Mouse (Mus musculus) MEL-GATA-1-ER (cell line): ENCODE results near the gene Lrrc4.

Experiments
- DNase-seq: peaks from one replicate; pipeline ENCODE4 v3.0.0-alpha.2; 2012; ENCODE audit warnings: low read depth; ENCODE audit errors: extremely low read depth

Gene Lrrc4

DNA sequence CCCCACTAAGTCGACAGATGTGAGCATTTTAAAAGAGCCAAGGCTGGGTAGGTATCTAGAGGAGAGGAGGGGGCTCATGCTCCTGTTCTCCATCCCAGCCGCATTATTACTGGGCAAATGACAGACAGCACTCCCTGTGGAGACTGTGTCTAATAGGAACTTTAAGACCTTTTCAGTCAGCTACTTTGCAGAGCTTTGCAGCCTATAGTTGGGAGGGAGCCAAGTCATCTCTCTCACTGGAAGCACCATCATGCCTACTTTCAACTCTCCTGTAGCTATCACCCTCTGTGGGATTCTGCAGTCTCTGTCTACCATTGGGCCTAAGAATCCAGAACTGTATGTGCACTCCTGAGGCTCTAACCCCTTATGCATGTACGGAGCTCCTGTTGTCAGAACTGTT, 5.7 kb downstream of the Lrrc4 start:
- DNase-seq, result no peak

DNA sequence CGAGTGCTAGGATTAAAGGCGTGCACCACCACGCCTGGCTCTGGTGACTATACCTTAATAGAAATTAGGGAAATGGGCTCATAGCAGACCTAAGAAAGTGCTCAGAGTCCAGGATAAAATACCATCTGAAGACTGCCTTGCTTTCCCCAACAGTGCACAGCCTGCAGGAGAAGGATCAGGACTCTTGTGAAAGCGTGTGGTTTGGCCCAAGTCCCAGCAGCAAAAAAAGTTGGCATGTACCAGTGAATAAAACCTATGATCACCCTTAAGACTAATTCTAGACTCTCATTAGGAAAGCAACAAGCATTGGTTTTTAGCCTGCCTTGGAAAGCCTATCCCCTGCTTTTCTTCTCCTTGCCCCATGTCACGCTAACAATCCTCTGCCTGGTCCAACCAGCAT, 7.7 kb downstream of the Lrrc4 start:
- DNase-seq, result no peak

DNA sequence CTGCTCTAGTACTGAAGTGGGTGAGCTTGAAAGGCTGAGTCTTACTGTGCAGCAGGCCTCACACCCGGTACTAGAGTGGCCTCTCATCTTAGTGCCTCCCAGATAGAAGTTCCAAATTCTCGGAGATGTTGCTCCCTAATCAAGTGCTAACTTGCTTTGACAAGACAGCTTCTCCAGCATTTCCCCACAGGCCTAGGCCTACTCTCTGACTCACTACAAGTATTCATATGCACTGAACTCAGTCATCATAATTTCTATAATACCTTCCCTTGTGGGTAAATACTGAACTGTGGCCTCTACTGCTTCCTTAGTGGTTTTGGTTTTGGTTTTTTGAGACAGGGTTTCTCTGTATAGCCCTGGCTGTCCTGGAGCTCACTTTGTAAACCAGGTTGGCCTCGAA, 8.2 kb downstream of the Lrrc4 start:
- no peak for DNase-seq

DNA sequence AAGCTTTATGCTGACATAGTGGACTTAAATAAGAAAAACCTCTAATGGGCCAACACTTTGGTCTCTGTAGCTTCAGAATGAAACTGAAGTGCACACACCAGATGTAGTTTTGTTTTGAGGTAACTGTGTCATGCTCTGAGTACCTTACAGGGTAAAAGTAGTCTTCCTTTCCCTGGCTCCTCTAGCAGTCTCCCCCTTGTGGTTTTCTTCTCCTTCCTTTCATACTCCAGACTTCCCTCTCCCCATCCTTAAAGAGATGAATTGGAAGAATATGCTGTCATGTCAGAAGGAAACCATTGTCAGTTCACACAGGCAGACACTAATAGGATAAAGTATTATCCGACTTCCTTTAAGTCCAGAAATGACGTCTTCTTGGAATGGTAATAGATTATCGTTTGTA, 9.3 kb downstream of the Lrrc4 start:
- DNase-seq, result no peak

DNA sequence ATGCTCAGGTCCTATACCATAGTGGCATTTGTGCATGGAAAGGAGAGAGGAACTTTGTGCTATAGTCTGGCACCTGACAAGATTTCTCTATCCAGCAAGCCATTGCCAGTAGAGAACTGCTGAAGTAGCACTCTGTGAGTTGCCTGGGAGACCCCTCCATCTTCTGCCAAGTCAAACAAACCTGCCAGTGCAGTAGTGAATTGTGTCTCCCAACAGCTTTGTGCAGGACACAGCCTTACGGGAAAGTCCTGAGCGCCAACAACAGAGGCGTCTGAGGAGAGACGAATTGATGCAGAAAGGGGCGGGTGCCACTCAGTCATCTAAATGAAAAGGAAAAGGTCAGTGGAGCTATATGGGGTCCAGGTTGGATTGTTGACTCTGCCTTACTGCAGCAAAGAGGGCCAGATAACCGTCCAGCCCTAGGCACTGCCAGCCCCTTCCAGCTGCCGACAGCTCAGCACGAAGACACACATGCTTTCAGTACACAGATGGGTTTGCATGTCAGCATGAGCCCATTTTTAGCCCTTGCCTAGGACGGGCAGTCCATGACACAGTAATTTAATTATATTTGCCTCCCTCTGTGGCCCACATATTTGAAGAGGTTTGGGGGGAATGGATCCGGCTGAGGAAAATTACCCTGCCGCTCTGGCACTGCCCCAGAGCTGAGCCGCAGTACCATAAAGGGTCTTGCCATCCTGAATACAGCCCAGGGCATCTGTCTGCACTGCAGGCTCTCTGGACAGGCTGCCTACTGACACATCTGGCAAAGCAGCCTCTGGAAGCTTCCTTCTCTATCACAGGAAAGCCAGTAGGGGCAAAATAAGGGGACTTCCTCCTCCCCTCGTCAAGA, 11.8 kb downstream of the Lrrc4 start:
- no peak for DNase-seq

DNA sequence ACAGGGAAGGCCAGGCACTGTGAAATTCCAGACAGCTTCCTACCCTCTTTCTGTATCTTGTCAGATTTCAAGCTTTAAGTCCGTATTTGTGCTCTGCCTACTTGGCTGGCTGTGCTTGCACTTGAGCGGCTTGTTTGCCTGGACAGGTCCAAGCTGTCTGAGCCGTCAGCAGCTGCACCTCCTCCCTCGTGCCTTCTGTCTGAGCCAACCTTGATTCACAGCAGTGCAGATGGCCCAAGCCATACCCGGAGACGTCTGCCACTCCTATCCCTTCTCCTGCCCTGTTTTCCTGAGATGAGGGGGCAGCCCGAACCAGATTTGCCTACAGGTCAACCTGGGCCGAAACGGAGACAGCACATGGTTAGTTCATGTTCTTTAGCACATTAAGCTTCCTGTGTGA, 14.5 kb downstream of the Lrrc4 start:
- no peak for DNase-seq

DNA sequence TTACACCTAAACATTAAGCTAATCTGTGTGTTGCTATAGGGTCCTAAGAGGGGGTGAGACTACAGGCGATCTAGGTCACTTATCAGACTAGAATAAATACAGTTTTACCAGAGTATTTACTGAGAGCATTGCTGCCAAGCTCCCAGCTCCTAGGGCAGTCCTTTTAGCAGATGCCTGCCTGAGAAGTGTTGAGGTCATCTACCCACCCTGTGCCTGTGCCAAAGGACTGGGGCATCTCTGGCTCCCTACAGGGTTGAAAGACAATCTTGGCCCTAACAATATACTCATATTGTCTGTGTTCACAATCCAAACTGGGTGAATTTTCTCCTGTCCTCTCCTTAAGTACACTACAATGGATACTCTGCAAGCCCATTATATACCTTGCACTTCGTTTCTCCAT, 16.7 kb downstream of the Lrrc4 start:
- no peak for DNase-seq

DNA sequence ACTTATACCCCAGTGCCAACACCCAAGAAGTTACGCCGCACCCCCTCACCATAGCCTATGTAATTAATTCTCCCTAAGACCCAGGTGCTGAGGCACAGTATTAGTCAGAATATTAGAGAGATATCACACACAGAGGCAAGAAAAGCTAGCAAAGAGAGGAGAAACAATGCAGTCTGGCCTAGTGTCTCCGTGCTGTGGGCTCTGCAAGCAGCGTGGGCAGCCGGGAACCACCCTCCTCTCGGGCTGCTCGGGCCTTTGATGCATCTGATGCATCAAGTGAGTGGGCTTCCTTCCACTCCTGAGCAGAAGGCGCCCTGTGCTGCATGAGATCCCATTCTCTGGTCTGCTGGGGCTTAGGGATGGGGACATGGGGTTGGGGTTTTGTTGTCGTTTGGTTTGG, 18.5 kb downstream of the Lrrc4 start:
- no peak for DNase-seq

DNA sequence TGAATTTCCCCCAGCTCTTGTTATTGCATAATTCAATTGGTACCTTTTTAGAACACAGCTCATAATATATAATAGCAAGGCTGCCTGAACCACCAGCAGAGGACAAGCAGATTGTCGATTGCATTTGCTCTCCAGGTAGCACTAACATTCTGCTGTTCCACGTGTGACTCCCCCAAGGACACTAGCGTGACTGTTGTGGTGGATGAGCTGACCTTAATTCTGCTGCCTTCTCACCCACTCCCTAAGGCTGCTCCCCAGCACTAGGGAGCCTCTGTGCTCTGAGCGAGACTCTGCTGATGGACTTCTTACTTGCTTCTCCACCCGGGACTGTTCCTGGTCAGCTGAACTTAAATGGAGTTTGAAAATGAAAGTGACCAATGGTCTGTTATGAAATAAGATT, 26.8 kb downstream of the Lrrc4 start:
- DNase-seq, result no peak

DNA sequence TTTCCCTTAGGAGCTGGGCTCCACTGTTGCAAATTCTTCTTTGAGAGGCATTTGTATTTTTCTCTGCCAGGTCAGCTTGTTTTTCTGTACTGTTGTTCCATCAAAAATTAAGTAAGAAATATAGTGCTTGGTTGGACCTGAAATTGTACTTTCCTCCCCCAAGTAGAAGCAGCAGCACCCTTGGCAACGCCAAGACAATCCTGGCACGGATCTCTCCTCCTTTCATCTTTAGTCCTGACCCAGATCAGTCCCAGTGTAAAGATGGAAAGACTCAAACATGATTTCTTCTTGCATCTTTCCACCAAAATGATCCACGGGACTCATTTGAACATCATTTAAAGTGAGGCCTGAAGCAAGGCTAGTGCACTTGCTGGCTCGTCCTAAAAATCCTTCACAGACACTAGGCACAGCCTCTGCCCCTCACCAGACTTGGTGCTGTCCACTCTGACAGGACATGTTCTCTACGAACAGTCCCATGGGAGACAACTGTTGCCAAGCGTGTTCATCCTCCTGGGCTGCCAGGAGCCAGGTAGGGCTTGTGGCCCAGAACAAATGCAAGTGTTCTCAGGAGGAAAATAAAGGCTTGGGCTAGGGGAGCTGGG, 27.8 kb downstream of the Lrrc4 start:
- no peak for DNase-seq

DNA sequence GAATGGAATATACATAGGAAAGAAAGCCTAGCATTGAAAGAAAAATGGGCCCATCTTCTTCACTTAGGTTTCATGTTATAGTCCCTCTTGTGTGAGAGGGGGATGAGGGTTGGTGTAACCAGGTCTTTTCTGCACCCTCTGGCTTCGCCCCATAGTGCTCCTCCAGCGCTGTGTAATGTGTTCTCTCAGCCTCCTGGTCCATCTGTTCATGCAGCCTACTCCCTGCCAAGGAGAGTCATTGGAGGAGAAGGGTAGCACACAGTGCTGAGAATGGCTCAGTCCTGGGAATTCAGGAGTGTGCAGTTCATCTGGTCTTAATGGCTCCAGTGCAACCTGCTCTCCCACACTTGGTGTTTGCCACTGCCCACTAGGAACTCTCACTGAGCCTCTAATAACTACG, 30.6 kb downstream of the Lrrc4 start:
- no peak for DNase-seq

DNA sequence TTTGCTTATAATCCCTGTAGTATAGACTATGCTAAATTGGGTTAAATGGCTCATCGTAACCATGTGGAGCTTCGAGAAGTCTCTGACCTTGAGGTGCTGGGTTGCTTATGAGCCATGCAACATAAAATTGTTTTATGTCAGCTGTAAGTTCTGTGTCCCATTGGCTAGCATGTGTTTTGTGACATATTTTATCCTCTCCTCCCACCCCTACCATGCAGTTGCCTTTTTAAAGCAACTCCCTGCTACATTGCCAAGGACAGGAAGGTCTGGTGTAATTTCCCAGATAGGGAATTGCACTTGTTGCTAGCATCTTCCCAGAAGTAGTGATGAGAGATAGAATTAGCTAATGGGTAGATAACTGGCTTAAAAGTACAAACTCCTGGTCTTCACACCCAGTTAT, 31.7 kb downstream of the Lrrc4 start:
- DNase-seq, result no peak

DNA sequence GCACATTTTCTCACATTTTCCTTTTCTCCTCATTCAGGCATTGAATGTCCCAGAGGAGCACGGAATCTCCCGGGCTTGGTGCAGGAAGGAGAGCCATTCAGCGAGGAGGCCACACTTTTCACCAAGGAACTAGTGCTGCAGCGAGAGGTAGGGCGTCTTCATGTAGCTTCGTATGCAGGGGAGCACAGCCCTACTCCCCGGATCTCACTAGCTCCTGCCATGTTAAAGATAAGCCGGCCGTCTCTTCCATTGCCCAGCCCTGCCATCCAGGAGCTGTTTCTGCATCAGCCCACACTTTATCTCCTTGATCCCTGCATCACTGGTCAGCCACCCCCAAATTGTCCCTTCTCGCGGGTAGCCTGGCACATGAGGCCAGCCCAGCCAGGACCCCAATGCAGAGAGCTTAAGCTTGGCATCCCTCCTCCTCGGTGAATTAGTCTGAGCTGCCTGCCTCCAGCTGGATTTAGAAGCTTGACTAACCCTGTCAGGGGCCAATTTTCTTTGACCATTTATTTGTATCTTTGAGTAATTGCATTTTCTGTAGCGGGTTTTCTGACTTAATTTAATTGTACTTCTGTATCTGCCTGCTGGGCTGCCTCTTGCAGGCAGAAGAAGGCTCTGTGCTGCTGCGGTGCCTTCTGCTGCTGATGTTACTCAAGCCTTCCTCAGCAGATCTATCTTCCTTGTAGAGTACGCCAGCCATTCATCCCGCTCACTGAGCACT, 35.6 kb downstream of the Lrrc4 start:
- DNase-seq, result no peak

DNA sequence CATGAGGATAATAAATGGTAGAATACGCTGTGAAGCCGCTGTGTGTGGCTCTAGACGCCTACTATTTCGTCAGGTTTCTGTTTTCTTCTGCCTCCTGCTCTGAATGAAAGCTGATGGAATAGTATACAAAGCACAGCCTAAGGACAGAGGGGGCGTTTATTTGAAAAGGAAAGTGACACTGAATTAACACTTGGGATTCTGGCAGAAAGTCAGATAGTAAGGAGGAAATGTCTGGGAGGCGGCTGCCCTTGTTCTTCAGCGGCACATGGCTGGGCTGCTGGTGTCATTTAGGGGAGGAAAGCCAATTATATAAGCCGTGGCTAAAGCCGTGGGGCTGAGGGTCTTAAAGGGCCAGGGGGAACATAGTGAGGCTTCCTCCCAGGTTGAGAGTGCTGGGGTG, 36.2 kb downstream of the Lrrc4 start:
- no peak for DNase-seq

DNA sequence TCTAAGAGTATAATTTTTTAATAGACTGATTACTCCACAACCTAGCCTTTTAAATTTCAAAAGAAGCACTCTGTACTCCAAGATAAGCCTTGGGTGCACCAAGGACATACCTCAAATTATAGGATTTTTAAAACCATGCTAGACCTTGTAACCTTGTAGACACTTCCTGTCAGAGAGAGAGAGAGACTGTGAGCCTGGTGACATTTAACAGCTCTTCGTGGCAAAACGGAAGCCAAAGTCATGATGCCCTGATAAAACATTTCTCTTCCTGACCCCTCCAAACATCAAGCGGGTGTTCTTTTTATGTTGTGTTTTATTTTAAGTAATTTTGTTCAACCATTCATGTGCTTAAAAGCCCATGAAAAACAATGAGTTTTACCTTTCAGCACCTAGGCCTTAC, 39.7 kb downstream of the Lrrc4 start:
- DNase-seq, result no peak

DNA sequence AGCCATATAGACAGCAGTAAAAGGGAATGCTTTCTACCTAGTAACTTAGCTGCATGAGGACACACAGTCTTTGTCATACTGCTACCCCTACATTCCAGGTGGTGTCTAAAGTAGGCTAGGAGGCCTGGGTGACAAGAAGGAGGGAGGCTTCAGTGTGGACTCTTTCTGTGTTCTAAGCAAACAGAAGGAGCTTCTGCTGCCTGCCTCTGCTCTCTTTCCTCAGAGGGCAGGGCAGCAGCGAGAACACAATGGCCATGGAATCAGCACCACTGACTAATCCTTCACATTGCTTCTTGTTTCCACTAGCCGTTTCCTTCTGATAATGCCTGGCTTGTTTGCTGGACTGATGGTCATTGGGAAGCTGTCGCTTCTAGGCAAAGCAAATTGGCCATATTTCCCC, 40.4 kb downstream of the Lrrc4 start:
- no peak for DNase-seq

DNA sequence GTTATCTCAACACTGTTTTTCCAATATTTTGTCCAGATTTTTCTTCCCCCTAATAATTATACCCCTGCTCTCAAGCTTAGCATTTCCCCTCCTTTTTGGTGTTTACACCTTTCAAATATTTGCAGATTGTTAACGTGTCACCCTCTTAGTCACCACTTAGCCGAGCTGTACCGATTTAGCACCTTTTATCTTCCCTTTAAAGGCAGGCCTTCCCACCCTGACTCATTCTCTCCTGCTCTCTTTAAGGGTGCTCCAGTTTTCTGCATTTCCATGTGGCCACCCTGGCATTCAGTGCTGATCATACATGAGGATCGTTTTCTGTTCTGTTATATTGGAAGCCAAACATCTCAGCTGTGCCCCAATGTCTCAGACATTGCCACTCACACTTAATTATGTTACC, 41.9 kb downstream of the Lrrc4 start:
- no peak for DNase-seq

DNA sequence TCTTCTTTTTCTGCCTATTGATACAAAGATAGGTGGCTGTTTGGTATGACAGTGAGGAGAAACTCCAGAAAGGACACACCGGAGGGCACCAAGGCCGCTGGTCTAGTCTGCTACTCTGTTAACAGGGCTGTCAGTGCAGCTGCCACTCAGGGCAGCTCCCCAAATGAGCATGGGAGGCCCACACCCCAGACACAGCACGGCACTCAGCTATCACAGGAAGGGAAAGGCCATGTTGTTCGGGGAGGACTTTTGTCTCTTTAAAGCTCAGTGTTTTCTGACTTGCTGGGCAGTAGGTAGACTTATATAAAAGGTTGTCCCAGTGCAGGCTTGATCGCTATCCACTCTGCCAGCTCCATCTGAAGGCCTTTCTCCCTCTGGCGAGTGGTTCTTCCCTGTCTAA, 44.4 kb downstream of the Lrrc4 start:
- DNase-seq, result no peak

DNA sequence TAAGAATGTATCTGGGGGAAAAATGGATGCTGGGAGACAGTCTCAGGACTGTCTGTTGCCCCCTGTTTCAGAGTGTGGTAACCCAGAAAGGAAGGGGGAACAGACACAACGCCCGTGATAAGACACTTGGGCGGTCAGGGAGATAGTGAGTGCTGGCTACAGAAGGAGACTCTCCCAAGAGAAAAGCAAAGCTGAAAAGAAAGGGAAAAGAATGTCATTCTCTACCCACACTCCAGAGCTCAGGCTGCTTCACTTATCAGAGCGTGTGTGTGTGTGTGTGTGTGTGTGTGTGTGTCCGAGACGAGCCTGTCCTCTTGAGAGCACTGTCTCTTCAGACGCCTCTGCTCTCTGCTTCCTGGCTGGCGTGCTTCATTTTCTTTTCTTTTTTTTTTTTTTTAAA, 45.8 kb downstream of the Lrrc4 start:
- peak; percentile 47 for DNase-seq

DNA sequence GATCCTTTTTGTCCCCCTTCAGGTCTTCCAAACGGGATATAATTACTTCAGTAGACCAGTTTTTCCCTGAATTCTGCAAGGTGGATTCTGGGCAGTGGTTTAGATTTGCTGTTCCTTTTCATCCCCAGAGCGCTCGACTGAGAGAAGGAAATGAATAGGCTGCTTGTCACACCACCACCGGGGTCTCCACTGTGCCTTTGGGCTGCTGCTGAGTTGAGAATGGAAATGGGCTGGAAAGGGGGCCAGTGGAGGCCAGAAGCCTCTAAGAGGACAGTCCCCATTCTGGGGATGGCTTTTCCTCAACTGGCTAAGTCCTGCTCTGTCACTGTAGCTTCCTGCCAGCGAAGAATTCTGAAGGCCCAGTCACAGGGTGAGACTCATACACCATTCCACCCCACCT, 47.6 kb downstream of the Lrrc4 start:
- no peak for DNase-seq

DNA sequence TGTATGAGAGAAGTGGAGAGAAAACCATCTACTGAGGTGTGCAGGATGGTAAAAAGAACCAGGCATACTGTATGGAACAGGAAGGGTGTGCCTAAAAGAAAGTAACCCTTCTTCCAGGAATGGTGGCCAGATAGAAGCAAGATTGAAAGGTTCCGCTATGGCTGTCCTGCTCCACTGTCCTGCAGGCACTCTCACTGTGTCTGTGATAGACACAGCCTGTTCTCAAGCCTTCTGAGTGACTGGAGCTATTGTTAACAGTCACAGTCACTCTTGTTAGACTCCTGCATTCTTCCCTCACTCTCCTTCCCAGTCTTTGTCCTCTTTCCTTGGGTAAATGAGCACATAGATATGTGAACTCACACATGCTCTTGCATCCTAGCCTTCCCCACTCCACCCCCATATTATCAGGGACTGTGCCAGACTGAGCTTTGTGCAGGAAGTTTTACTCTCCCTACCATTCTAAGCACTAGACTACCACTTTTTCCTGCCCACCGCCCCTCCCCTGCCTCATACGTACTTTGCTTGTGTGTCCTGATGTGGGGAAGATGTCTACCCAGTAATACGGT, 48.4 kb downstream of the Lrrc4 start:
- no peak for DNase-seq

DNA sequence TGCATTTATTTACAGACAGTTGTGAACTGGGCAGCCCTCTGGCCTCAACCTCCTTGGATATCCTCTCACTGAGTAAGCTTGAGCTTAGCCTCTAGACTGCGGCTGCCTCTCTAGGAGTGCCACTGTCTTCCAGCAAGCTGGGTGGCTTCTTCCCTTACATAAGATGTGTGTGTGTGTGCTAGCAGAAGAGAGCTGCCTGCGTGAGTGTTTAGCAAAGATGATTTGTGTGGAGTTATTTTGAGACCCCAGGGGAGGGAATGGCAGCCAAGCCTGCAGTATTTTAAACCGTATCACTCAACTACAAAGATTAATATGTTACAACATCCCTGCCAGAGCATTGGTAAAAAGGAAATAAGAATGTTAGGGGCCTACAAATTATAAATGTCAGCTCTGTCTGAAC, 49.9 kb downstream of the Lrrc4 start:
- DNase-seq, result no peak
